Mouse (Mus musculus) cerebellum, adult 11-12 months (tissue): Measurements from ENCODE around the gene Carnmt1.

ENCODE experiments used
- DNase-seq: peaks from one replicate; pipeline ENCODE4 v3.0.0; 2022

Gene Carnmt1

DNA sequence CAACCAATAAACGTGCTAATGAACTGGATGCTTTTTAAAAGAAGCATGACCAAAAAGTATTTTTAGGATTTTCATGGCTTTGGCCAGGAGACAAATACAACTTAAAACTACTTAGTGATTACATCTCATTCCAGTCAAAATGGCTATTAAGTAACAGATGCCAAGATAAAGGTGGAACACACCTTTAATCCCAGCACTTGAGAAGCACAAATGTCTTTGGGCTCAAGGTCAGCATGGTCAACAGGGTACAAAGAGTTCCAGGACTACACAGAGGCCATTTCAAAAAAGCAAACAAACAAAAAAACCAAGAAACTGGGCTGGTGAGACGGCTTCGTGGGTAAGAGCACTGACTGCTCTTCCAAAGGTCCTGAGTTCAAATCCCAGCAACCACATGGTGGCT, 49.8 kb downstream of the Carnmt1 start:
- no peak for DNase-seq

DNA sequence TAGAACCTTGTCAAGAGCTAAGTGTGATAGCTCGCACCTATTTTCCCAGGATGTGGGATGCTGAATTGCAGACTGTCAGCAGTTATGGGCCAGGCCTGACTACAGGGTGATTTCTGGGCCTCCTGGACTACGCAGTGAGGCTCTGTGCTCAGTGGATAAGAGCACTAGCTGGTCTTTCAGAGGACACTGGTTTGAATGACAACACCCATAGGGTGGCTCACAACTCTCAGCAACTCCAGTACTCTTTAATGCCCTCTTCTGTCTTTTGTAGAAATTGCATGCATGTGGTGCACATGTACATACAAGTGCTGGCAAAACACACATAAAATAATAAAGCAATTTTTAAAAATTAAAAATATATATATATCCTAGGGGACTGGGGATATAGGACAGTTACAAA, 54.6 kb downstream of the Carnmt1 start:
- DNase-seq = no peak

DNA sequence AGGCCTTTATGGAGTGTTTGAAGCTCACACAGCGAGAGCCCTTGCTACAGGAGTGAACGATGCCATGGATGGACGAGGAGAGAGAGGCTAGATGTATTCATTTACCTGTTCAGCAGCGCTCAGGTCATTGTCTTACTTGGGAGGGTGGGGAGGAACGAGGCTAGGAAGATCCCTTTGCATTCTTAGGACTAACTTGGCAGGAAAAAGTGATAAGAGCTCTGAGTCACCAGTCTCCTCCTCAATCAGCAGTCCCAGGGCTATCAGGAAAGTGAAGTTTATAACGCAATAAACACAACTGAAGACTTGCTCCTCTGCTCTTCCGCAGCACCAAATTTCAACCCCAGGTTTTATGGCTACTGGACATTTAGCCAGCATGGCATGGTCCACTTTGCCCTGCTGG, 59.7 kb downstream of the Carnmt1 start:
- DNase-seq = no peak

DNA sequence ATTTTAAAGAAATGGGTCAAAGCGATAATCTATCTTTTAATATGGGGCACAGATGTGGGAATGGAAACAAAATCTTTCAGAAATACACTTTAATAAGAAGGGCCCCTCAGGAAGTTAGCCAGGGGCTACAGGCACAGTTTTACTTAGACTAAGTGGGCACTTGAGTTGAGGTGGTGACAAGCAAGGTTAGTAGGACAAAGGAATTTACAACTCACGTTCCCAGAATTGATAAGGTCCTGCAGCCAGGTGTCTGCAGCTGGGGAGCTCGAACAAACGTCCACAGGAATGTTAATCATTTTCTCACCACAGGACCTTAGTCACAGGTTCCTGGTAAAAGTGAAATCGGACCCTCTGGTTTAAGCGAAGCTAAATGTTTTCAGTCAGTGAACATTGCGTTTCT, 60.5 kb downstream of the Carnmt1 start:
- DNase-seq = no peak

DNA sequence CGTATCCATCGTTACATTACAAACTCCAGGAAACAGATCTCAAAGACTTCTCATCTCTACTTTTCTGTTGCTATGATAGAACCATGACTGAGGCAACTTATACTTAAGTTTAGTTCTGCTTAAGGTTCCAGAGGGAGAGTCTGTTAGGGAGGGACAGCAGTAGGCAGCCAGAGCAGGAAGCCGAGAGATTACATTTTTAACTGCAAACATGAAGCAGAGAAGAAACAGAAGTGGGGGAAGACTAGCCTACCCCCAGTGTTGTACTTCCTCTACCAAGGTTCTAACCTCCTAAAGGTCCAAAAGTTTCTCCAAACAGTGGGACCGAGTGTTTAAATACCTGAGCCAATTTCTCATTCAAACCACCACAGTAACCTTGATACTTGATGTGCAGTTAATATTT, 65.3 kb downstream of the Carnmt1 start:
- DNase-seq = no peak

DNA sequence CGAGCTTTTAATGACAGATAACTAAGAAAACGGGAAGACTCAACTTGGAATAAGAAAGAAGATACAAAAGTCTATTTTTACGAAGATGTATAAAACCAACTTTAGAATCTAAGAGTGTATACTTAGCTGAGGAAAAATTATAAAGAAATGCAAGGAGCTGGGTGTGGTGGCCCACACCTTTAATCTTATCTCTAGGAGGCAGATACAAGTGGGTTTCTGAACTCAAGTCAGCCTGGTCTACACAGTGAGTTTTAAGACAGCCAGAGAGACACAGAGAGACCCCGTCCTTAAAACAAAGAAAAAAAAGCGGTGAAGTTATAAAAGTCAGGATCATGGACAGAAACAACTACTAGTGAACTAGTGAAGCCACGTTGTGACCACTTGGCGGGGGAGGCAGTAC, 68.6 kb downstream of the Carnmt1 start:
- no peak for DNase-seq

DNA sequence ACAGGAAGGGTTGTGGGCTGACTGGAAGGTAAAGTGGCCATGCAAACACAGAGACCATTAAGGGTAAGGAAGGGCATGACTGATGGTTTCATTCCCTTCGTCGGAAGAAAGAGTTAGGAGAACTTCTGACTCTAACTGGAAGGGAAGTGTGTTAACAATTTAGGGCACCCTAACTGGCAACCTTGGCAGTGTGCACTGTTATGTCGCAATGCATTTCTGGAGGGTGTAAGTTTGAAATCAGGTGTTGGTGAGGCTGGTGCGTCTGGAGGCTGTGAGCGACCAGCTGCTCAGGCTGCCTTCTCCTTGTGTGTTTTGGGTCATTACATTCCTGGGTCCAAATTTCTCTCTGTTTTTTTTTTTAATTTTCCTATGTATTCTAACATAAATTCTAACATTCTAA, 73.4 kb downstream of the Carnmt1 start:
- DNase-seq = no peak

DNA sequence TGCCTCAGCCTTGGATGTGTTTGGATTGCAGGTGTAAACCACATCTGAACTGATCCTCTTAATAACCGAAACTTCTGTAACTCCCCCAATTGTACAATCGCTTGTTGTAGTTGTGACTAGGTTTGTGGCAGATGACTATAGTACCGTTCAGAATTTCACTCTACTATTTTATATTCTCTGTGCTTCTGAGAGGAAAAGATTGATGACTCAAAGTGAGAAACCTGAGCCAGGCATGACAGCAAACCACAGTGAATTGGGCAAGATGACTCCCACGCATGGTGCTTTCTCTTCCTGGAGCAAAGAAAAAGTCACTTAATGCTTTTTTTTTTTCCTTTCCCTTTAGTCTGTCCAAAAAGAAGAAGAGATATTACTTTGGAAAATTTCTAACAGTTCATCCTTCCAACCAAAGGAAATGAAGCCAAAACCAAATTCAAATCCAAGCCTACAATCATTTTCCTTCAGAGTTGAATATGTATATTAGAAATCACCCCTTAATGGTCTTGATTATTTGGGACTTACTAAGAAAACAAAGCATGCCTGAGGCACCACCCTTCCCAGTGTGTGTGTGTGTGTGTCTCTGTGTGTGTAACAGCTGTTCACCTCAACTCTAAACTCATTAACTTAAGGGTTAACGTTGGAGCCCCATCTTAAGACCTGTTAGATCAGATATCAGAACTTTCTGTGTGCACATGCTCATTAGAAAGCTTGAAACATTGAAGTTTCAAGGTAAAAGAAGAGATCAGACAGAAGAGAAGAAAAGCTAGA, 76.2 kb downstream of the Carnmt1 start:
- no peak for DNase-seq

DNA sequence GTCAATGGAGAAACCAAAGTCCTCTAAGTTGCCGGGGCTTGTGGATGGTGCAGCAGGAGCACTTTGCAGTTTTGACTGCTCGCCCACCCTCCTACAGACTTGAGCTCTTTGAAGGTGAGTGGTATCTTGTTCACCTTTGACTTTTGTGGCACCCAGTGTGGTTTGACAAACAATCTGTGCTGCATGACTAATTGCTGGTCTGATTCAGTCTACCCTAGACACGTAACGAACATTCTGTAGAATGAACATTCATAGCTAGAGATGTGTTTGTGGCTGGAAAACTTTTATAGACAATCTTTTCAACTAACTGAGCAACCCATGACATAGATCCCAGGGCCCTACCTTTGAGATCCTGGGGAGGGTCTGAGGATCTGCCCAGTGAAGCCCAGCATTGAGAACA, 76.8 kb downstream of the Carnmt1 start:
- no peak for DNase-seq

DNA sequence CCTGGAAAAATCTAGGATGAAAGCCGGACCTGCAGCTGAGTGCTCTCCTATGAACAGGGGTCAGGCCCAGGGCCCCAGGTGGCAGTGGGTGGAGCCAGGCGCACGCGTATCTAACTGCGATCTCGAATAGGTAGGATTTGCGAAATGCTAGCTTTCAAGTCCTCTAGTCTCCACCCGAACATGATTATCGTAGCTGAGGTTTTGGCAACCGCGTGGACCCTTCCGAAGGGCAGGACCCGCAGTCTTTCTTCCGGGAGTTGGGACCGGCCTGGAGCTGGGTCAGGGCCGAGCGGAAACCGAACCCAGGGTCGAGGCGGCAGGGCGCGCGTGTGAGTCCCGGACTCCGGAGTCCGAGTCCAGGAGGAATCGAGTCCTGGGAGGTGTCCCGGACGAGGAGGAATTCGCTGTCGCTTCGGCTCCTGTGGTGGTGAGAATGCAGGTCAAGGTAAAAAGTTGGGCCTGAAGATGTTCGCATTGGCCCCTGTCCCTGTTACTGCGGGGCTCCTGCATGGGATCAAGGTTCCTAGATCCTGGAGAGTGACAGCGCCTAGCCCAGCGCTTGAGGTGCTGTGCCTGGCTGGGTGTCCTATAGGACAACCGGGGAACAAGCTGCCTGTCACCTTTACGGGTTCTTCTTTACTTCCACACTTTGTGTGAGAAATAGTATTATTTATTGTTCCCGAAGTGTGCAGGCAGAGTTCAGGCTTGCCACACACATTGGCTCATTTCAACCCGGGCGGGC, 79.2 kb downstream of the Carnmt1 start, which contains the start of gene Trpm6:
Gene Trpm6, plus strand, starts transcription at position 386 of the 742 bp plus-strand sequence.
- no peak for DNase-seq
